Comparison of ENCODE assay signal across 21 mouse cellular contexts in genomic region chr7:127337636-127338035, GRCm38 (mm10).
"Had no signal": no experiment of that assay in that cellular context is flagged by ENCODE, and none has a peak within 500 bp of the region (broad histone marks: within the 10 kb centered on the region; RNA-seq: fewer than 3 reads in every experiment).

No protein-coding gene starts in this region.

- H3K9me3 ChIP-seq: intestine, embryonic 15.5 days; limb, embryonic 12.5 days; limb, embryonic 15.5 days; midbrain, embryonic 10.5 days; midbrain, embryonic 13.5 days; neural tube, embryonic 13.5 days; stomach, embryonic 15.5 days had no signal

- H3K4me3 ChIP-seq: intestine, embryonic 15.5 days; limb, embryonic 12.5 days; limb, embryonic 15.5 days; megakaryocyte, embryonic 14.5 days; midbrain, embryonic 10.5 days; midbrain, embryonic 13.5 days; myocyte; neural tube, embryonic 13.5 days; stomach, embryonic 15.5 days had no signal

- DNase-seq: left cerebral cortex, postnatal 4 days; liver, postnatal 0 days; lung, embryonic 14.5 days; right cerebral cortex, adult 18-20 months; right cerebral cortex, postnatal 14 days; right cerebral cortex, postnatal 4 days; thymus, postnatal 25 days had no signal

- ATAC-seq: intestine, embryonic 15.5 days; liver, postnatal 0 days; lung, postnatal 0 days; midbrain, embryonic 13.5 days; midbrain, embryonic 16.5 days had no signal

- H3K27me3 ChIP-seq: intestine, embryonic 15.5 days; limb, embryonic 12.5 days; limb, embryonic 15.5 days; megakaryocyte, embryonic 14.5 days; midbrain, embryonic 13.5 days; neural tube, embryonic 13.5 days; stomach, embryonic 15.5 days had no signal

- H3K4me1 ChIP-seq: intestine, embryonic 15.5 days; limb, embryonic 12.5 days; limb, embryonic 15.5 days; midbrain, embryonic 10.5 days; midbrain, embryonic 13.5 days; neural tube, embryonic 13.5 days; stomach, embryonic 15.5 days had no signal

- H3K27ac ChIP-seq: intestine, embryonic 15.5 days; limb, embryonic 12.5 days; limb, embryonic 15.5 days; liver, embryonic 14.5 days; macrophage; midbrain, embryonic 10.5 days; midbrain, embryonic 13.5 days; neural tube, embryonic 13.5 days; stomach, embryonic 15.5 days had no signal

- H3K9ac ChIP-seq: intestine, embryonic 15.5 days; limb, embryonic 12.5 days; limb, embryonic 15.5 days; liver, embryonic 14.5 days; liver, postnatal 0 days; lung, embryonic 14.5 days; midbrain, embryonic 13.5 days; neural tube, embryonic 13.5 days; stomach, embryonic 15.5 days had no signal

- H3K4me2 ChIP-seq: intestine, embryonic 15.5 days; limb, embryonic 12.5 days; limb, embryonic 15.5 days; liver, embryonic 11.5 days; lung, embryonic 14.5 days; midbrain, embryonic 13.5 days; neural tube, embryonic 13.5 days; stomach, embryonic 15.5 days had no signal
